Mouse (Mus musculus) brown adipose tissue, adult 24 weeks (tissue): ENCODE results near the gene Gstm3. TPM values are rescaled to one million over a fixed set of nuclear protein-coding genes. Genes with fewer than 3 reads are reported as not detected.
"Not testable (repeated sequence)": the region's sequence is repeated elsewhere in the genome, so short reads cannot be mapped to it uniquely, and the experiment has no call there.

ENCODE experiments used
- H3K27ac ChIP-seq: fragments of 200-500 bp; replicated peaks from 2 replicates; pipeline ENCODE4 v1.5.1; 2012; ENCODE audit warnings: low read depth, mild to moderate bottlenecking, low read length
- H3K4me1 ChIP-seq: fragments of 200-500 bp; 2 replicates; pipeline ENCODE4 v1.6.1; 2012; ENCODE audit warnings: low read length, mixed read lengths; ENCODE audit not compliant: control insufficient read depth, insufficient read depth, insufficient read length
- H3K4me3 ChIP-seq: fragments of 200-500 bp; 2 replicates; pipeline ENCODE4 v1.5.1; 2012; ENCODE audit warnings: low read depth, mild to moderate bottlenecking, low read length, moderate library complexity; ENCODE audit not compliant: insufficient read depth
- polyA plus RNA-seq: library from polyadenylated mRNA; stranded (reverse); fragments of >200 nt; gene quantifications from 2 replicates; pipeline ENCODE4 v1.2.4, GENCODE M21; 2012; ENCODE audit not compliant: missing spikeins, insufficient read depth, insufficient read length

Gene Gstm3
- polyA plus RNA-seq, result not detected in 2 replicates

DNA sequence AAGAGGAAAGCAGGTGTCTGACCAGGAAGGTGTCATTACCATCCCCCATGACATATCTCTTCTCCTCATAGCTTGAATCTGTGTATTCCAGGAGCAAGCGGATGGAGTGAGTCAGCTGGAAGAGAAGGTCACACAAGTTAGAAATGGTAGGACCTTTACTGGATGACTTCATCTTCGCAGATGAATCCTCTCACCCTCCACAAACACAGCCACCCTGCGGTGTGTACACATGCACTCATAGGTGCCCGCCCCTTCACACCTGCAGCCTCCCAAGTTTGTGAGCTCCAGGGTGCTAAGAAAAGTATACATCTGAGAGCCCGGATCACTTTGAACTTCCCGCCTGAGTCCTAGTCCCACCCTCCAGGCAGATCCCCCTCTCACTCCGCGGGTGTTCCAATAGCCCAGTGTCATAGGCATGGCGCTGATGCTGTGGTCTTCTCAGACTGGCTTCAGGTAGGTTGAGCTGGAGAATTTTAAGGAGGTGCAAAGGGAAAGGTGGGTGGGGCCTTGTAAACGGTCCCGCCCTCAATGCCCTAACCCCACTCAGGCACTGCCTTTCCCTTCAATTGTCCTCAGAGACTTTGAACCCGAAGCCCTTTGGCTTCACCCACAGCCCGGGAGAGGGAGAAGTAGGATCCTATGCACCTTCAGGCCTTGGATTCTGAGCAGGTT is at the start of gene Gstm3:
Gene Gstm3, minus strand, starts transcription at position 560 of the 672 bp plus-strand sequence.
- H3K27ac ChIP-seq, result no peak within 1 kb of the TSS
- H3K4me3 ChIP-seq, result no peak within 1 kb of the TSS
- H3K4me1 ChIP-seq, result peaks cover 8% of the 10 kb centered on the region

DNA sequence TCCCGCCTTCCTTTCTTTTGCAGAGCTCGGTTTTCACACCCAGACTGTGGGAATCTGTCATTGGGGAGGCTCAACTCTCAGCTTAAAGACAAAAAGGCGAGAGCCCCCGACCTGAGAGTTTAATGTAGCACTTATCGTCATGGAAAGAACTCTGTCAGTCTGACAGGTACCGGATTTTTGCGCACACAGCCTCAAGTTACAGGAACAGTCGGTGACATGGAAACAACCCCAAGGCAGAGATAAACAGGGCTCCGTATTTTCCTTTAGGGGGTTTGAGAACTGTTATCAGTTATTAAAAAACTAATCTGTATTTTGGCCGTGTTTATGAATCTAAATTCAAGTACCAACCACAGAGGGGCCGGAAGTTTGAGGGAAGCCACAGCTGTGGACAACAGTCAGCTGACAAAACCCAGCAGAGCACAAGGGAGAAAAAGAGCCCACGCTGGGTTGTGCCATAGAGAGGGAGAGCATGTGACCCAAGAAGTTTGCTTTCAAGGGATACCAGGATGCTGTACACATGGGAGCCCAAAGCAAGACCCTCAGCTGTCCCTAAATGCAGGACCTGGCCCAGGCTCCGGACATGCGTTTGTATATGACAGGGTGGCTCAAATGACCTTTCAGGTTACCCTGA is 49.2 kb upstream of the Gstm3 start:
- Histone ChIP-seq H3K4me3 (peak overlapping the region; percentile 54), H3K27ac (peak overlapping the region; percentile 79), H3K4me1 (peaks cover 26% of the 10 kb centered on the region)

DNA sequence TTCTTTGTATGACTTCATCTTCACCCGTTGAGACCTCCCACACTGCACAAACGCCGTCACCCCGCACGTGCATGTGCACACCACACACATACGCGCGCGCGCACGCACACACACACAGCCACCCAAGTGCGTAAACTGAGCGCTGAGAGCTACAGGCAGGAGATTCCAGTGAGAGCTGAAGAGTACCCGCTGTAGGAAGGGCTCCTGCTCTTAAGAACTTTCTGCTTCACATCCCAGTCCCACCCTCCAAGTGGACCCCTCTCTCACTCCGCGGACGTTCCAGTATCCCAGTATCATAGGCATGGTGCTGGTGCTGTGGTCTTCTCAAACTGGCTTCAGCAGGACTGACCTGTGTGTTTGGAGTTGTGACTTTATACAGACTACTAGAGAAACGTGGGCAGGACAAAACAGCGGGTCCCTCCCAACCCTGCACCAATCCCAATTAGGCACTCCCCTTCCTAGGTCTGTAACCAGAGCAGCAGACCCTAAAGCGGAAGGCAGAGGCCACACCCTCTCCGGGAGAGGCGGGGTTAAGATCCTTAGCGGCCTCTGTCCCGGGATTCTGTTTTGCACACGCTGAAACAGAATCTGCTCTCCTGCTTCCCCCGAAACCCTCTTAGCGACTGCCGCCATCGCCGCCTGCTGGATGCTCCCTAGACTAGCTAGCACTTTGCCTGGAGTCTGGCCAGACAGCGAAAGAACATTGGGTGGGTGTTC is 48.5 kb upstream of the Gstm3 start, which contains the start of gene Gstm1:
Gene Gstm1, minus strand, starts transcription at position 501 of the 717 bp plus-strand sequence.
- peak within 1 kb of the TSS; percentile 79 for H3K27ac ChIP-seq
- H3K4me3 ChIP-seq, result peak within 1 kb of the TSS; percentile 61
- H3K4me1 ChIP-seq, result peaks cover 28% of the 10 kb centered on the region

DNA sequence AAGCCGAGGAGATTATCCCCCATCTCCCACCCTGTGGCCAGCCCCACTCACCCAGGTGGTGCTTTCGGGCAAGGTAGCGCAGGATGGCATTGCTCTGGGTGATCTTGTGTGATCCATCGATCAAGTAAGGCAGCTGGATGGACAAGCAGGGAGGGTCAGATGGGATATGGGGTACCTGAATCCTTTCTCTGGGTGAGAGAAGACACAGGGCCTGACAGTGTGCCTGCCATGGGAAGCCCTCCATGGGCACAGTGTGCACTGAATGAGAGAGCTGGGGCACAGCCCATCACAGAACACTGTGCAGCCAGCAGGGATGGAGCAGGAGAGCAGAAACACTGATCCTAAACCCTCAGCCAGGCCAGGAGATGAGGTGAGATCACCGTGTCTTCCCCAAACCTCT is 47.4 kb upstream of the Gstm3 start:
- Histone ChIP-seq H3K4me3 (peak overlapping the region; percentile 61; the same call in 1 of the 2 replicates), H3K4me1 (peaks cover 26% of the 10 kb centered on the region)
- H3K27ac ChIP-seq, result not testable (repeated sequence)

DNA sequence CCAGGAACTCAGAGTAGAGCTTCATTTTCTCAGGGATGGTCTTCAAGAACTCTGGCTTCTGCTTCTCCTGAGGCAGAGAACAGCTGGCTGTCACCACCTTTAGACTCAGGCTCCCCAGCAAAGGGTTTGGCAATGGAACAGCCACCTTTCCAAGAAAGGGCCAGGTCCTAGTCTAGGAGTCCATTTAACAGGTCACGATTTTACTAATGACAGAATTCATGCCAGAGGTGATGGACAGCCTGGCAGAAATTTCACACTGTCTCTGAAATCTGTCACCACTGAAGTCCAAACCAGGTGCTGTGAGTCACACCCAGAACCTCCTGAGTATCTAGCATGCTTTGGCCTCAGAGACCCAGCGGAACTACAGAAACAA is 45.9 kb upstream of the Gstm3 start:
- Histone ChIP-seq H3K4me1 (peaks cover 26% of the 10 kb centered on the region), H3K4me3 (no peak overlapping the region), H3K27ac (no peak overlapping the region)

- Histone ChIP-seq H3K4me3 (0 out of 2 replicates have a peak overlapping the region, but pooled peaks have one; percentile 2), H3K4me1 (peaks cover 26% of the 10 kb centered on the region), H3K27ac (peak overlapping the region; percentile 86)
Observed at GRCm38 (mm10) chr3:108014098-108014973, 45.3 kb upstream of the Gstm3 start.

GRCm38 (mm10) chr3:108013331-108013871 is 44.3 kb upstream of the Gstm3 start:
- Histone ChIP-seq H3K27ac (peak overlapping the region; percentile 86), H3K4me3 (peak overlapping the region; percentile 6; the same call in 1 of the 2 replicates), H3K4me1 (peaks cover 26% of the 10 kb centered on the region)

GRCm38 (mm10) chr3:108011558-108011957 is 42.5 kb upstream of the Gstm3 start:
- Histone ChIP-seq H3K27ac (no peak overlapping the region), H3K4me3 (no peak overlapping the region), H3K4me1 (peaks cover 23% of the 10 kb centered on the region)

DNA sequence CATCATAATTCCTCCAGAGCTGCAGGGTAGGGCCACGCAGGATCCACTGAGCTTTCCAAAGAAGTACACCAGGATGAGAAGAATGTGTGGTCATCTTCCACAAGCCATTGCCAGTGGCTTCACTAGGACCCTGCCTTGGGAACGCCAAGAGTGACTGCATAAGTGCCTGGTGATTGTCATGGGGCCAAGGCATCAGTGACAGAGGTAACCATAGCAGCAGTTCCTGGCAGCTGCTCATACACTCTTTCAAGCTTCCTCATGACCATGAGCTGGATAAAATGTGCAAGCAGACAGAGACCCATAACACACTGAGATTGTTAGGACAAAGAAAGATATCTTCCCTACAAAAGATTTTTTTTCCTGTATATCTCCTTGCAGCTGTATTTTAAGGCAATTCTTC is 41.2 kb upstream of the Gstm3 start:
- Histone ChIP-seq H3K27ac (no peak overlapping the region), H3K4me3 (no peak overlapping the region), H3K4me1 (peaks cover 19% of the 10 kb centered on the region)

GRCm38 (mm10) chr3:108002021-108002420 is 32.9 kb upstream of the Gstm3 start:
- Histone ChIP-seq H3K4me1 (0 out of 2 replicates have a peak, but pooled peaks cover 3% of the 10 kb centered on the region), H3K27ac (peak overlapping the region; percentile 85), H3K4me3 (no peak overlapping the region)

DNA sequence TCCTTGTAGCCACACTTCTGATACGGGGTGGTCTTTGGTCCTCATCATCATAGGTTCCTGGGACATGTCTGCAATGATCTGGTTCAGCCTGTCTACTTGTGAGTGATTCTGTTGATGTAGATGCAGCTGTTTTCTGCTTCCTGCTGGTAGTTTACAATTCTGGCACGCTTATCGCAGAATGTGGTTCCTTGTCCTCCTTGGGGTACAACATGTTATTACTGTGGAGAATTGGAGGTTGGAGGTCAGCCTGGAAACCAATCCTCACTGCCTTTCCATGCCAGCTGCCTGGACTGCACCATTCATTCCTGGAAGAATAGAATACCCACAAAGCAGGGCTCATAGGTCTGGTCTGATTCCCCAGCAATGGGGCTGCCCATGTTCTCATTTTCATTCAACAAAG is 30.4 kb upstream of the Gstm3 start:
- H3K27ac ChIP-seq, result no peak overlapping the region

GRCm38 (mm10) chr3:107998591-107998990 is 29.5 kb upstream of the Gstm3 start:
- Histone ChIP-seq H3K27ac (no peak overlapping the region), H3K4me1 (0 out of 2 replicates have a peak, but pooled peaks cover 3% of the 10 kb centered on the region), H3K4me3 (no peak overlapping the region)

More for the DNA sequence above, 30.4 kb upstream of the Gstm3 start:
- 0 out of 2 replicates have a peak, but pooled peaks cover 3% of the 10 kb centered on the region for H3K4me1 ChIP-seq
- no peak overlapping the region for H3K4me3 ChIP-seq

GRCm38 (mm10) chr3:107996576-107996975 is 27.5 kb upstream of the Gstm3 start:
- H3K4me3 ChIP-seq, result no peak overlapping the region

GRCm38 (mm10) chr3:107995974-107996373 is 26.9 kb upstream of the Gstm3 start:
- H3K4me3 ChIP-seq, H3K4me1 ChIP-seq, H3K27ac ChIP-seq: not testable (repeated sequence)

More at GRCm38 (mm10) chr3:107996576-107996975, 27.5 kb upstream of the Gstm3 start:
- Histone ChIP-seq H3K27ac (no peak overlapping the region), H3K4me1 (0 out of 2 replicates have a peak, but pooled peaks cover 3% of the 10 kb centered on the region)
